Mouse (Mus musculus) spleen, adult 10 weeks (tissue): ENCODE results near the gene Gm17374. TPM values are rescaled to one million over a fixed set of nuclear protein-coding genes. Genes with fewer than 3 reads are reported as not detected.

Source experiments
- polyA plus RNA-seq: library from polyadenylated mRNA; stranded (reverse); fragments of 350-450 nt; fragmentation: Illumina TruSeq; extraction: RNeasy Lipid Tissue Mini Kit (QIAGEN cat#74804); gene quantifications from one replicate; pipeline ENCODE4 v1.2.3, GENCODE M21; 2015; ENCODE audit warnings: low replicate concordance; ENCODE audit not compliant: insufficient read depth

The Gm17374 gene
- polyA plus RNA-seq: not detected

DNA sequence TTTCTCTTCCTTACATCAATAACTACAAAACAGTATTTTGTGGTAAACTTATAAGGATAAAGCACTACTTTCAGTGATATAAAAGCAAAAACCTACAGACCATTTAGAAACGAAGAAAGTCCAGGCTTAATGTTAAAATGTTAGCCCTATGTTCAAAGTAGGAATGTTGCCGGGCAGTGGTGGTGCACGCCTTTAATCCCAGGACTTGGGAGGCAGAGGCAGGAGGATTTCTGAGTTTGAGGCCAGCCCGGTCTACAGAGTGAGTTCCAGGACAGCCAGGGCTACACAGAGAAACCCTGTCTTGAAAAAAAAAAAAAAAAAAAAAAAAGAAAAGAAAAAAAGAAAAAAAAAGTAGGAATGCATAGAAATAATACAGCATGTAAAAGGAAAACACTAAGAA, at the start of gene Gm17374:
Gene Gm17374 (plus strand): TSS at position 301 of the 400 bp plus-strand sequence.

DNA sequence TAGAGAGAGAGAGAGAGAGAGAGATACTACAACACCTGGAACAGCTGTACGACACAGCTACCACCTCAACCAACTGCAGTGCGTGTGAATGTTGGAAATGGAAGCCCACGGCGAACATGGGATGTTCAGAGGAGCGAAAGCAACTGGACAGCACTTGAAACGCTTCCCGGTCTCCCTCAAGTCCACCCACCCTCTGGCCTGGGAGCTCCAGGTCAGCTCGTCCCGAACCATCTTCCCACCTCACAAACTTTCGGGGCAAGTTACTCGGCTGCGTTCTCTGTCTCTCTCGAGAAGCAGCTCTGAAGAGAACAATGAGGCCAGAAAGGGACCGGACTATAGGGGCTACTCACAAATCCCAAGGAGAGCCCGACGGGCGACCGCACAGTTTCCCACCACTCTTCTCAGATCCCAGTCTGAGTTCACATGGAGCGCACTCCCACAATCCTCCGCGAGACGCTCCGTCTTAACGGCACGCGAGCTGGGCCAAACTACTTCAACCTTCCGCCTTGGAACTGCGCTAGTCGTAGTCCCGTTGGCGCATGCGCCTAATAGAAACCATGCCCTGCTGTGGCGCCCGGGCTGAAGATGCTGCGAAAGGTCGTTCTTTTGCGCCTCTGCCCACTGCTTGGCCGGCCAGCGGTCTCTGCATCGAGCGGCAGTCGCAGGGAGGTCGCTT, 18.4 kb downstream of the Gm17374 start, which contains the start of the genes Esf1 and Ndufaf5:
Gene Esf1 (minus strand): TSS at position 438 of the 676 bp plus-strand sequence.
Gene Ndufaf5 (plus strand): TSS at position 523 of the 676 bp plus-strand sequence.

Other genes starting within 250 kb of the Gm17374 start
- 16.4 TPM for gene Tasp1, start 85.2 kb upstream of the Gm17374 start, polyA plus RNA-seq
- 34.2 TPM for gene Esf1, start 18.5 kb downstream of the Gm17374 start, polyA plus RNA-seq
- 17.9 TPM for gene Ndufaf5, start 18.6 kb downstream of the Gm17374 start, polyA plus RNA-seq
- gene Sel1l2, start 237.7 kb downstream of the Gm17374 start, polyA plus RNA-seq: not detected
- 2.5 TPM for gene Macrod2, start 243.3 kb downstream of the Gm17374 start, polyA plus RNA-seq